Mouse (Mus musculus): ENCODE measurements at regions not wholly inside any gene's neighbourhood (a gene's known extent, or its start where the extent isn't known, plus 50 kb on each side); places are given as distances from the start of the nearest gene placed in this dataset.

DNA sequence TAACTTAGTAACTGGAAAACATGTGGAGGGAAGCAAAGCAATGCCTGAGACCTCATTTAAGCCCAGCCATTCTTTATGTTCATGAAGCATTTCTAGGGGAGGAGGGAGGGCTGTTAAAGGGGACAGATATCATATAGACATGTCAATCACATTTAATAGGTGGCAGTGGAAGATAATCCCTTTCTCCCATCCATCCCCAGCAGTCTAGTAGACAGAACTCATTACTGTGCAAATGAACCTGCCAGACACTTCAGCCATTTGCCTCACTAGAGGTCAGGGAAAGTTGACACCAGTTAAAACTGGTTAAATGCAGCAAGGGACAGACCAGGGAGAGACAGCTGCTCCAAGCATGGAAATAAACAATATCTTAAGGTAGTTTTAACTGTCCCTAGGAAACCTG is 359.1 kb downstream of the Slc6a15 start:
- Histone ChIP-seq H3K9me3 (no peaks in the 10 kb centered on the region), H3K36me3 (no peaks in the 10 kb centered on the region), H3K4me2 (replicated peaks) (no peak overlapping the region), H3K4me3 (replicated peaks) (no peak overlapping the region), H3K27me3 (replicated peaks) (no peaks in the 10 kb centered on the region), H3K4me1 (replicated peaks) (no peaks in the 10 kb centered on the region), H3K9ac (no peak overlapping the region), H3K27ac (no peak overlapping the region)
- ATAC-seq = no peak

DNA sequence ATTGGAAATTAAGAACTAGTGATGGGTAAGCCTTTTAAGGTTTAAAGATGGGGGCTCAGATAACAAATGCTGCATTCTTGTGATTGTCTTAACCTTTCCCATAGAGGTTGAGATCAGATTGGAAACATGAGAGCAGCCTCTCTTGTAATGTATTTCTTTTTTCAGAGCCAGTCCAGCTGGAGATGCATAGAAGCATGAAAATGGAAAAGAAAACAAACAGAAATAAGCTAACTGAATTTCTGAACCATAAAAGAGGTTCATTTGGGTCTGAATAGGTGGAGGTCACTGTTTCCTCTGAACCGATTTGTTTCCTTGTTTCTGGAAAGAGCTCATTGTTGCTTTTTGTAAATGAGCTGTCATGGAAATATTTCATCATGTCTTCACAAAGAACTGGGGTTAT is 363.9 kb downstream of the Slc6a15 start:
- Histone ChIP-seq H3K4me3 (replicated peaks) (no peak overlapping the region), H3K36me3 (no peaks in the 10 kb centered on the region), H3K27me3 (replicated peaks) (no peaks in the 10 kb centered on the region), H3K9ac (no peak overlapping the region), H3K4me2 (replicated peaks) (no peak overlapping the region), H3K4me1 (replicated peaks) (no peaks in the 10 kb centered on the region), H3K27ac (no peak overlapping the region), H3K9me3 (no peaks in the 10 kb centered on the region)
- WGBS = 60% methylated on average over 1 of the region's 1 CpGs
- no peak for ATAC-seq

DNA sequence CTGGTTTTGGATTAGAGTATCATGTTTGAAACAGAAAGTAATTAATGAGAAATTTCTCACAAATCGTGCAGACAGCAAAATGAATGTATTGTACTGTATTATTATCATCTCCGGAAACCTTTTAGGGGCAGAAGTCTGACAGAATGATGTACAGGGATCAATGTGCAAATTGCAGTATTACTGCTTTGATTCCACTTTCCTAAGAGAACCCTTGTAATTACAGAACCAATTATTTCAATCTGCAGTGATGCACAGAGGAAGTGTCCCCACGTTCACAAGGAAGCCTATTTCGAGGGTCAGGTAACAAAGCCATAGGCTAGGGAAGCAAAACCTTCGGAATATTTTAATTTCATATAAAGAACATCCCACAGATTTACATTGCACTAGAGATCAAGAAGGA is 364.4 kb downstream of the Slc6a15 start:
- Histone ChIP-seq H3K4me3 (replicated peaks) (no peak overlapping the region), H3K36me3 (no peaks in the 10 kb centered on the region), H3K27me3 (replicated peaks) (no peaks in the 10 kb centered on the region), H3K4me2 (replicated peaks) (no peak overlapping the region), H3K27ac (no peak overlapping the region), H3K9ac (no peak overlapping the region), H3K4me1 (replicated peaks) (no peaks in the 10 kb centered on the region), H3K9me3 (no peaks in the 10 kb centered on the region)
- WGBS = 73% methylated on average over 5 of the region's 5 CpGs
- ATAC-seq = no peak

DNA sequence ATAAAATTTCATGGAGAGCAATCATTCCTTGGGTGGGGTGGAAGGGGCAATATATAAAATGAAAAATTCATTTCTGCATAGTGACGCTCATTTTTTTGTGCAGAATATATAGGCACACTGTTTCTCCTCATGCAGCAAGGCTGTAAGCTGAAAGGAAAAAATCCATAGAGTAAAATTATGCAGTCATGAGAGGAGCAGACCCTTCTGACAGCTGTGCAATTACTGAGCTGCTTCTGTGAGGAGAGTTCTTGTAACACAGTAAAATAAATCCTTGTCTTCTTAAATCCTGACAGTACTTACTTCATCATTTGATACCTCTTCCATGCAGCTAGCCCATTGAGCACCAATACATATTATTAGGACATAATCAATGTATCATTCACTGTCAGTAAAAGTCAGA is 362.7 kb upstream of the Gm21293 start:
- 77% methylated on average over 1 of the region's 1 CpGs for WGBS
- Histone ChIP-seq H3K36me3 (no peaks in the 10 kb centered on the region), H3K4me1 (replicated peaks) (no peaks in the 10 kb centered on the region), H3K4me2 (replicated peaks) (no peak overlapping the region), H3K9me3 (no peaks in the 10 kb centered on the region), H3K9ac (no peak overlapping the region), H3K27me3 (replicated peaks) (no peaks in the 10 kb centered on the region), H3K4me3 (replicated peaks) (no peak overlapping the region), H3K27ac (no peak overlapping the region)
- ATAC-seq = no peak

DNA sequence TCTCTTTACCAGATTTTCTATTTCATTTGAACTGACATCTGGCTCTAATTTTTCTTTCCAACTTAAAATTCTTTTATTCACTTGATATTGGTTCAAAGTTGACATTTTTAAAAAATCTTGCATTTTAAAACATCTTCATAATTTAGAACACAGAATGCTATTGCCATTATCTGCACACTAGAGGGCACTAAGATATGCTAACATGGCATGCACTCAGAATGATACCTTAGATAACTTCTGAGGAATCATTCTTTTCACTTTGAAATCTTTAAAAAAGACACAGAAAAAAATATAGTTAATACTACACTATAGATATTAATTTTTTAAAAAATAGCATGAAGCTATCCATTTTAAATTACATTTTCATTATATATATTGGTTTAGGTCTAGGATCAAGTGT is 357.9 kb upstream of the Gm21293 start:
- no peak overlapping the region for H3K27ac ChIP-seq
- no peaks in the 10 kb centered on the region for H3K27me3 ChIP-seq (replicated peaks)
- H3K4me1 ChIP-seq (replicated peaks) = no peaks in the 10 kb centered on the region
- H3K9me3 ChIP-seq = no peaks in the 10 kb centered on the region
- no peak overlapping the region for H3K9ac ChIP-seq
- H3K4me2 ChIP-seq (replicated peaks) = no peak overlapping the region
- no peaks in the 10 kb centered on the region for H3K36me3 ChIP-seq
- H3K4me3 ChIP-seq (replicated peaks) = no peak overlapping the region
- no peak for ATAC-seq

DNA sequence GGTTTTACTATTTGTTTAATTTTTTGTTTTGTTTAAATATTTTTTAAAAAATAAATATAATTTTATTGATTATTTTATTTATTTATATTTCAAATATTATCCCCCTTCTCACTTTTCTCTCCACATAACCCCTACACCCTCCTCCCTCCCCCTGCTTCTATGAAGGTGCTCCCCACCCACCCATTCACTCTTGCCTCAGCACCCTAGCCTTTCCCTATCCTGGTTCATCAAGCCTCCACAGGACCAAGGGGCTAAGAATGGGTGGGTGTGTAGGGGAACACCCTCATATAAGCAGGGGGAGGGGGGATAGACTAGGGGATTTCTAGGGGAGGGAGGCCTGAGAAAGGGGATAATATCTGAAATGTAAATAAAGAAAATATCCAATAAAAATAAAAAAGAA is 313.7 kb upstream of the Gm21293 start:
- H3K9me3 ChIP-seq = no peaks in the 10 kb centered on the region
- no peak overlapping the region for H3K9ac ChIP-seq
- H3K4me2 ChIP-seq (replicated peaks) = no peak overlapping the region
- no peak overlapping the region for H3K4me3 ChIP-seq (replicated peaks)
- no peaks in the 10 kb centered on the region for H3K36me3 ChIP-seq
- H3K27me3 ChIP-seq (replicated peaks) = no peaks in the 10 kb centered on the region
- no peaks in the 10 kb centered on the region for H3K4me1 ChIP-seq (replicated peaks)
- no peak overlapping the region for H3K27ac ChIP-seq
- ATAC-seq = no peak

DNA sequence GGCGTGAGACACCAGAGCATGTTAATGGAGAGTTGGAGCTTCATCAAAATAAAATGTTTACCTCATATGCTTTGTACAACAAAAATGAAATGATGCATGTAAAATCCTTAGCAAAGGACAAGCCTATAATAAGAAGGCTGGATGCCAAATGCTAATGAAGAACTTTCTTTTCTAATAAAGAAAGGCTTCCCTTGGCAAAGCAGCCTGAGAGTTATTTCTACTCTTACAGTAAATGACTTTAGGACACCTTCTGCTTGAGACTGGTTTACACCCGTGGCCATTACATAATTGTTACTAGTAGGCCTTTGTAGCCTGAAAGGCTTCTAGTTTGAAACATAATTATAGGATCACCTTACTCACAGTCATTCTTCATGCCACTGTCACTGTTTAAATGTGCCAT is 310.7 kb upstream of the Gm21293 start:
- no peaks in the 10 kb centered on the region for H3K27me3 ChIP-seq (replicated peaks)
- H3K4me3 ChIP-seq (replicated peaks) = no peak overlapping the region
- no peaks in the 10 kb centered on the region for H3K36me3 ChIP-seq
- H3K4me2 ChIP-seq (replicated peaks) = no peak overlapping the region
- no peak overlapping the region for H3K9ac ChIP-seq
- 78% methylated on average over 2 of the region's 2 CpGs for WGBS
- no peaks in the 10 kb centered on the region for H3K9me3 ChIP-seq
- no peak for ATAC-seq
- H3K4me1 ChIP-seq (replicated peaks) = no peaks in the 10 kb centered on the region
- no peak overlapping the region for H3K27ac ChIP-seq

DNA sequence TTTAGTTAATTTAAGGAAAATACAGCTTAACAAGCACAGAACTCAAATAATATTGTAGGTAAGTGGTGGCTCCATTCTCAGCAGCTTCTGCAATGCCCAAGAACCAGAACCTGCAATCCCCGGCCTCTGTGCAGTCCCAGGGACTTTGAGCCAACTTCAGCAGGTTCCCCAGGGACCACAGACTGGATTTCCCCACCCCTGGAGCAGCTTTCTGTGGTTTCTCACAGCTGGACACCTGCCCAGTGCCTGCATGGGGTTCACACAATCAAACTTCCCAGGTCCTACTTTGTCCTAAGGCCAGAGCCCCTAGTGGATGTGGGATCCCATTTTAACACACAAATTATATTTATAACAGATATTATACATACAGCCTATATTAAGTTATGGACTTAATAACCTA is 287.6 kb upstream of the Gm21293 start:
- H3K9me3 ChIP-seq = no peaks in the 10 kb centered on the region
- no peaks in the 10 kb centered on the region for H3K4me1 ChIP-seq (replicated peaks)
- H3K4me2 ChIP-seq (replicated peaks) = no peak overlapping the region
- ATAC-seq = no peak
- H3K9ac ChIP-seq = no peak overlapping the region
- 65% methylated on average over 1 of the region's 1 CpGs for WGBS
- no peaks in the 10 kb centered on the region for H3K27me3 ChIP-seq (replicated peaks)
- H3K27ac ChIP-seq = no peak overlapping the region
- H3K4me3 ChIP-seq (replicated peaks) = no peak overlapping the region
- H3K36me3 ChIP-seq = no peaks in the 10 kb centered on the region

DNA sequence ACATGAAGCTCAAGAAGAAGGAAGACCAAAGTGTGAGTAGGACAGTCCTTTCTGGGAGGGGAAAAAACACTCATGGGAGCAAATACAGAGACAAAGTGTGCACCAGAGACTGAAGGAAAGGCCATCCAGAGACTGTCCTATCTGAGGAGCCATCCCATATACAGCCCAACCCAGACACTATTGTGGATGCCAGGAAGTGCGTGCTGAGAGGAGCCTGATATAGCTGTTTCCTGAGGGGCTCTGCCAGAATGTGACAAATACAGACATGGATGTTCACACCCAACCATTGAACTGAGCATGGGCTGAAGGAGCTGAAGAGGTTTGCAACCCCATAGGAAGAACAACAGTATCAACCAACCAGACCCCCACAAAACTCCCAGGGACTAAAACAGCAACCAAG is 281.9 kb upstream of the Gm21293 start:
- Histone ChIP-seq H3K9me3 (no peaks in the 10 kb centered on the region), H3K36me3 (no peaks in the 10 kb centered on the region), H3K27ac (no peak overlapping the region), H3K4me1 (replicated peaks) (no peaks in the 10 kb centered on the region), H3K4me3 (replicated peaks) (no peak overlapping the region), H3K4me2 (replicated peaks) (no peak overlapping the region), H3K27me3 (replicated peaks) (no peaks in the 10 kb centered on the region), H3K9ac (no peak overlapping the region)
- ATAC-seq = no peak
- 88% methylated on average over 1 of the region's 1 CpGs for WGBS

DNA sequence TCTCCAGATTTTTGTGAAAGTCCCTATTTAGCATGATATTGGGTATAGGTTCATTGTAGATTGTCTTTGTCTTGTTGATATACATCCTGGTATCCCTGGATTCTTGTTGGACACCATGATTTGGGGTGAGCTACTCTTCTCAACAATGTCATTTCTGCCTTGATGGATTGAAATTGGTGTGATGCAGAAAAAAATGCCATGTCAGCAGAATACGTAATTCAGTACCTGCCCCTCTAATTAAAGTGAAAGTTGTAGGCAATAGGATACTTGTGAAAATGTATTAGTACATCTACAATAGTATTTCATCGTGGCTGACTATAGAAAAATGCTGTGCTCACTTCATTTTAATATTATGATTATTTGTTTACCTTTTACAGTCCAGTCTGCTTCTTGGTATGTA is 280.7 kb upstream of the Gm21293 start:
- WGBS = 88% methylated on average over 2 of the region's 2 CpGs
- Histone ChIP-seq H3K4me3 (replicated peaks) (no peak overlapping the region), H3K27me3 (replicated peaks) (no peaks in the 10 kb centered on the region), H3K9ac (no peak overlapping the region), H3K4me1 (replicated peaks) (no peaks in the 10 kb centered on the region), H3K9me3 (no peaks in the 10 kb centered on the region), H3K36me3 (no peaks in the 10 kb centered on the region), H3K4me2 (replicated peaks) (no peak overlapping the region), H3K27ac (no peak overlapping the region)
- no peak for ATAC-seq

DNA sequence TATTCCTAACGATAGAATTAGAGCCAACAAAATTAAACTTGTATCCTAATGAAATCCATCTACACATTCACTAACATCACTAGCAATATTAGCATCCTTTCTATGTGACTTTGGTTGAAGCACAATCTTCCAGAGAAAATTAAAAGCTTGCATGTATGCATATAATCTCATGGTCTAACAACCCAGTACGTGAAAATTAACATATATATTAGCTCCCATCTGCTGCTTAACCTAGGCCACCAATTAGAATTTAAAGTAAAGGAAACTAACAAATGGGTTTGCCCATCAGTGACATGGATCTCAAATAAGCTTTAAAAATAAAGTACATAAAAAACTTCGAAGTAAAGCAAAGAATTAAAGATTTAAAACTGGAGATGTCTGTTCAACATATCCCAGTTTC is 278.9 kb upstream of the Gm21293 start:
- WGBS = 84% methylated on average over 3 of the region's 3 CpGs

DNA sequence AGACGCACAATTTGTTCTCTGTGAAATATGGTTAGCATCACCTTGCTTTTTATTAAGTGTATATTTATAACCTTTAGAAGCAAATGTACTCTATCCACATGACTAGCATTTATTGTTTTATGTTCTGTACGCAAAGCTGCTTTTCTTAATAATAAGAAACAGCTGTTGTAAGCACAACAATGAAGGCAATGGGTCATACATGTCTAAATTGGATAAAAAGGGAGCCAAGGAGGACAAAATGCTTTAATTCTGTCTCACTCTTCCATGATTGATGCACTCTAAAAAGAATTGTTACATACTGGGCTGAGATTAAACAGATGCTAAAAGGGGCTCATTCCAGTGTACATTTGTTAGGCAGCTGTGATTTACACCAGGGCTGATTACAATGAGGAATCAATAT is 232.7 kb upstream of the Gm21293 start:
- no peak for ATAC-seq
- Histone ChIP-seq H3K4me3 (replicated peaks) (no peak overlapping the region), H3K27ac (no peak overlapping the region), H3K9me3 (no peaks in the 10 kb centered on the region), H3K9ac (no peak overlapping the region), H3K27me3 (replicated peaks) (no peaks in the 10 kb centered on the region), H3K4me2 (replicated peaks) (no peak overlapping the region), H3K36me3 (no peaks in the 10 kb centered on the region), H3K4me1 (replicated peaks) (no peaks in the 10 kb centered on the region)
- WGBS = 68% methylated on average over 2 of the region's 2 CpGs

More for the DNA sequence above, 278.9 kb upstream of the Gm21293 start:
- Histone ChIP-seq H3K9ac (no peak overlapping the region), H3K27ac (no peak overlapping the region), H3K4me1 (replicated peaks) (no peaks in the 10 kb centered on the region), H3K9me3 (no peaks in the 10 kb centered on the region), H3K36me3 (no peaks in the 10 kb centered on the region), H3K27me3 (replicated peaks) (no peaks in the 10 kb centered on the region), H3K4me3 (replicated peaks) (no peak overlapping the region), H3K4me2 (replicated peaks) (no peak overlapping the region)
- no peak for ATAC-seq

DNA sequence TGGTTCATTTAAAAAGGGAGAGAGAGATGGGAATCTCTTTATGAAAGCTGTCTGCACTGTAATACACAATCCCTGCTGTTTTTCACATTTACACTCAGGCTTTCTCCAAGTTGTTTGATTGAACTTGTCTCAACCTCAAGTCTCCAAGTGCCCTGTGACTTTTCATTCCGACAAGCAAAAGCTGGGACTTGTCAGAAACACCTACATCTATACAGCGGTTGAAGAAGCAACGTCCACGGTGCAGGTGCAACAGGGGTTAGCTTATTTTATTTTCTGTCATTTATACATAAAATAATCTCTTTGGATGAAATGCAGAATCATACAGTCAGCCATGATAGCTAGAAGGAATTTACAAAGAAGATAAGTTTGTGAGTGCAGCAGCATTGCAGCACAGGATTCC is 184.6 kb upstream of the Gm21293 start:
- no peak overlapping the region for H3K4me3 ChIP-seq (replicated peaks)
- H3K27ac ChIP-seq = no peak overlapping the region
- H3K9me3 ChIP-seq = no peaks in the 10 kb centered on the region
- no peak overlapping the region for H3K4me2 ChIP-seq (replicated peaks)
- ATAC-seq = no peak
- no peaks in the 10 kb centered on the region for H3K36me3 ChIP-seq
- WGBS = 43% methylated on average over 4 of the region's 4 CpGs
- no peaks in the 10 kb centered on the region for H3K27me3 ChIP-seq (replicated peaks)
- H3K9ac ChIP-seq = no peak overlapping the region
- H3K4me1 ChIP-seq (replicated peaks) = no peaks in the 10 kb centered on the region

DNA sequence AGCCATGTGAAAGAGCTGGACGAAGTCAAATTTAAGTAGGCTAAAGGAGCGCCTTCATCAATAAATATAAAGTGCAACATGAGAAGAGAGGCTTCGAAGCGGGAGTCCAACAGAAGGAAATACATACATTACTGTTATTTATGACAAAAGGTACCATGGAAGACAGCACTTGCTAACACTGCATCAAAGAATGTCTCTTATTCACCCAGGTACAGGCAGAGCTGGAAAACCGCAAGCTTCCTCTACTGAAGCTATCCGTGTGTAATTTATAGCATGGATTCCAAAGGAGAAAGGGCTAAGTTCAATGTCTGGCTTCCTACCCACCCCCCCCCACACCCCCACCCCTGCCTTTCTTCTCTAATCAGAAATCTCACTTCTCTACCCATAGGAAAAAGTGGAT is 166.7 kb upstream of the Gm21293 start:
- no peaks in the 10 kb centered on the region for H3K4me1 ChIP-seq (replicated peaks)
- no peak overlapping the region for H3K4me3 ChIP-seq (replicated peaks)
- ATAC-seq = no peak
- no peak overlapping the region for H3K9ac ChIP-seq
- no peaks in the 10 kb centered on the region for H3K9me3 ChIP-seq
- H3K4me2 ChIP-seq (replicated peaks) = no peak overlapping the region
- no peaks in the 10 kb centered on the region for H3K27me3 ChIP-seq (replicated peaks)
- H3K27ac ChIP-seq = no peak overlapping the region
- WGBS = 67% methylated on average over 6 of the region's 6 CpGs
- H3K36me3 ChIP-seq = no peaks in the 10 kb centered on the region
